Mouse (Mus musculus) G1E (cell line): Measurements from ENCODE around the gene Dusp11. TPM values are rescaled to one million over a fixed set of nuclear protein-coding genes. Genes with fewer than 3 reads are reported as not detected.
"Not testable (repeated sequence)": the region's sequence is repeated elsewhere in the genome, so short reads cannot be mapped to it uniquely, and the experiment has no call there.

Experiments used
- ATAC-seq: 2 replicates; pipeline ENCODE4 v1.8.0; 2016; ENCODE audit warnings: mild to moderate bottlenecking; ENCODE audit not compliant: insufficient number of reproducible peaks, poor library complexity, low FRiP score, severe bottlenecking; ENCODE audit errors: extremely low read depth
- DNase-seq: peaks from one replicate; pipeline ENCODE4 v3.0.0; 2012; ENCODE audit warnings: low spot score
- H3K27me3 ChIP-seq: 2 replicates; pipeline ENCODE4 v1.6.1; 2012; ENCODE audit warnings: mild to moderate bottlenecking, low read length, inconsistent platforms; ENCODE audit not compliant: insufficient read depth
- H3K36me3 ChIP-seq: replicated peaks from 2 replicates; pipeline ENCODE3; 2012; ENCODE audit warnings: mild to moderate bottlenecking, inconsistent platforms
- H3K4me1 ChIP-seq: 2 replicates; pipeline ENCODE4 v1.6.1; 2012; ENCODE audit warnings: low read depth, low read length, inconsistent platforms, mixed read lengths; ENCODE audit not compliant: insufficient read depth
- H3K4me3 ChIP-seq: 2 replicates; pipeline ENCODE4 v1.5.1; 2012; ENCODE audit warnings: low read depth, mild to moderate bottlenecking, inconsistent platforms, low read length, moderate library complexity, mixed read lengths
- H3K9me3 ChIP-seq: replicated peaks from 2 replicates; pipeline ENCODE4 v1.6.1; 2012; ENCODE audit warnings: inconsistent platforms
- CTCF ChIP-seq: IDR thresholded peaks from 2 replicates; pipeline ENCODE4 v1.5.1; 2012; ENCODE audit warnings: low read depth, low read length, inconsistent platforms, mixed read lengths
- GATA1 ChIP-seq: IDR thresholded peaks from 2 replicates; pipeline ENCODE4 v1.6.1; 2012; ENCODE audit warnings: borderline replicate concordance, low read length, inconsistent platforms, mixed read lengths
- GATA2 ChIP-seq: IDR thresholded peaks from 2 replicates; pipeline ENCODE4 v1.6.1; 2012; ENCODE audit warnings: low read depth, low read length, inconsistent platforms, borderline replicate concordance
- POLR2AphosphoS5 ChIP-seq: IDR thresholded peaks from 2 replicates; pipeline ENCODE4 v1.6.1; 2012; ENCODE audit warnings: low read depth, low read length, inconsistent platforms; ENCODE audit not compliant: insufficient replicate concordance
- TAL1 ChIP-seq: conservative IDR thresholded peaks from 2 replicates; pipeline ENCODE4 v1.6.1; 2012; ENCODE audit warnings: low read depth, low read length, inconsistent platforms, mixed read lengths
- polyA plus RNA-seq: library from polyadenylated mRNA; stranded (reverse); fragments of >175 nt; gene quantifications from 2 replicates; pipeline ENCODE4 v1.2.3, GENCODE M21; 2012
- total RNA-seq, 2 experiments: library from RNA; stranded (forward) in 1 of 2; stranded (reverse) in 1 of 2; fragments of 200-1000 nt in 1 of 2; fragments of >200 nt in 1 of 2; fragmentation: Nextera tagmentation in 1 of 2; gene quantifications; 2 replicates each; pipeline ENCODE4 v1.2.3; 2014 to 2017

Gene Dusp11
- total and polyA plus RNA-seq, 3 experiments = 59.6 to 254 (median 82.0) TPM

DNA sequence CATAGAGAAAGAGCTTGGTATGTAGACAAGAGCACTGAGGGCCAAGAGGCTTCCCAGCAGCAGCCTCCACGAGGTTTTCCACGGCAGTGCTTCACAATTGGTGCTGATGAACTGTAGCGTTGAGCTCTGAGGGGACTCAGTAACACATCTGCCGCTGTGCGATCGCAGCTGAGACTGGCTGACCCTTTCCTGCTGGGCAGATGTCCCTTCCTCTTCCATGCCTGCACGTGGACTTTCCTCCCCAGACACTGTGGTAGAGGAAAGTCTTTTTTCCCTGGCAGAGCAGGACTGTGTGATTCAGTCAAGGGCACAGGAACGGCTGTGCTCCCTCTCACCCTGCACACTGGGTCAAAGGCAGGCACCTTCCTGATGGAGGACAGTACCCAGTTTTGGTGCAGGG, 22.9 kb upstream of the Dusp11 start:
- Histone ChIP-seq H3K4me1 (no peaks in the 10 kb centered on the region), H3K9me3 (peaks cover 4% of the 10 kb centered on the region), H3K4me3 (no peak overlapping the region), H3K27me3 (peaks cover 20% of the 10 kb centered on the region), H3K36me3 (no peaks in the 10 kb centered on the region)
- DNase-seq = no peak
- TF ChIP-seq CTCF (no peak), GATA2 (no peak), TAL1 (no peak), POLR2AphosphoS5 (no peak), GATA1 (no peak)
- no peak for ATAC-seq

- peaks cover 15% of the 10 kb centered on the region for H3K9me3 ChIP-seq
- H3K4me1 ChIP-seq, DNase-seq, H3K36me3 ChIP-seq, ATAC-seq, H3K4me3 ChIP-seq: not testable (repeated sequence)
- peaks cover 16% of the 10 kb centered on the region for H3K27me3 ChIP-seq
Observed at GRCm38 (mm10) chr6:85978736-85979135, 17.3 kb upstream of the Dusp11 start.

DNA sequence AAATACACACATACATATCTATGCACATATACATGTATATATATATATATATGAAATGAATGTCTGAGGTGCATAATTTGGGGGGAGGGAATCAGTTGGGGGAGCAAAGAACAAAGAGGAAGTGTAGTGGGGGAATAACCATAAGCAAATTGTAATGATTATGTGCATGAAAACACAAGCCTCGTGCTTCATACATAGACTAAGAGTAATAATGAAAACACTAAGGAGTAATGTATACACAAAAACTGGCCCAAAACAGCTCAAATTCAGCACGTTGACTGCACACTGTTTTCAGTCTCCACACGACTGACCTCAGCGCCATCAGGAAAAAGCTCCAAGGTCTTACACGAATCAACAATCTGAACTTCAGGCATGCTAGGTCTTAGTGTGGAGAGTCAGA, 14.8 kb upstream of the Dusp11 start:
- Histone ChIP-seq H3K9me3 (peaks cover 15% of the 10 kb centered on the region), H3K36me3 (no peaks in the 10 kb centered on the region), H3K4me3 (no peak overlapping the region), H3K27me3 (peaks cover 29% of the 10 kb centered on the region), H3K4me1 (no peaks in the 10 kb centered on the region)
- TF ChIP-seq POLR2AphosphoS5 (no peak), TAL1 (no peak), CTCF (no peak)
- ATAC-seq (no peak), DNase-seq (no peak)

DNA sequence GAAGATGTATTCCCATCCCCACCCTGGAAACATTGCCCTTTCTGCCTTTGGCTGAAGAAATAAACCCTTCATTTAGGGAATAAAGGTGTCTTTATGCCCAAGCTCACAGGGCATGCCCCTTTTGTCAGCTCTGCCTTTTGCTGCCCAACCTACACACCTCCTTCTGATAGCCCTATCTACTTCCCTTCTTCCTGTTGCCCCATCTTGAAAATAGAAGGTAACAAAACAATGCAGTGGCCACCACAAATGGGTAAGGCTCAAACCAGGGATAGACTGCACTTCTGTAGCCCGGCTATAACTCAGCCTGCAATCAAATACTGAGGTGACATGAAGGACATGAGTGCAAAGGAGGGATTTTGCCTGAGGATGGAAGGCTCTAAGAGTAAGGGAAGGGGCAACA, 14.3 kb upstream of the Dusp11 start:
- Histone ChIP-seq H3K36me3 (no peaks in the 10 kb centered on the region), H3K27me3 (peaks cover 33% of the 10 kb centered on the region), H3K4me3 (no peak overlapping the region), H3K9me3 (peaks cover 15% of the 10 kb centered on the region), H3K4me1 (no peaks in the 10 kb centered on the region)
- no peak for DNase-seq
- TF ChIP-seq POLR2AphosphoS5 (no peak), GATA1 (no peak), TAL1 (no peak), GATA2 (no peak), CTCF (no peak)
- no peak for ATAC-seq

DNA sequence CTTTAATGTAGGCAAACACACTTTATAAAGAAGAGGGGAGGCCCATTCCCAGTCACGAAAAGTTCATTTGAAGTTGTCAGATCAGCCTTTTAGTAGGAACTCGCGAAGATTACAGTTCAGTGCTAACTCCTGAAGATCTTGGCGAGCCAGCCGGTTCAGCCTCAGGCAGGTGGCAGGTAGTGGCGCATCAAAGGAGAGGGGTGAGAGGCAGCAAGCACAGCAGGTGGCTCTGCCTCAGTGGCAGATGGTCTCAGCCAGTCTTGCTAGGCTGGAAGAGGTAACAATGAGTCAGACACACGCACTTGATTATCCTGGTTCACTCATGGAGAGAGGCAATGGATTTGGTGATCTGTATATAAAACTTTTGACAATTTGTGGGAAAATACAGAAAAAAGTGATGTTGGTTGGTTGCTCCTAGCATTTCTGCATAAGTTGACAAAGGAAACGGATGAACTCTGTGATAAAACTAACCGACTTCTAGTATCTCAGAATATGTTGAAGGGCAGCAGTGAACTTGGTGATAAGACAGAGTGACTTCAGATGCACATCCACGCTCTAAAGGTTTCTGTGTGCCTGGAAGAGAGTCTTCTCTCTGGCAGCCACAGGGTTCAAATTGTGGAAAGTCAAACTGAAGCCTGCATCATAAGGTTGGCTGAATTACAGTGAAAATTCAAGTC, 13.6 kb upstream of the Dusp11 start:
- Histone ChIP-seq H3K4me3 (no peak overlapping the region), H3K9me3 (peaks cover 15% of the 10 kb centered on the region), H3K4me1 (no peaks in the 10 kb centered on the region), H3K36me3 (no peaks in the 10 kb centered on the region), H3K27me3 (peaks cover 38% of the 10 kb centered on the region)
- DNase-seq = no peak
- ATAC-seq = no peak
- TF ChIP-seq CTCF (no peak), GATA1 (no peak), TAL1 (no peak), GATA2 (no peak), POLR2AphosphoS5 (no peak)

- TF ChIP-seq GATA1 (no peak), TAL1 (no peak), GATA2 (no peak), CTCF (no peak), POLR2AphosphoS5 (no peak)
- Histone ChIP-seq H3K9me3 (peaks cover 3% of the 10 kb centered on the region), H3K27me3 (peaks cover 45% of the 10 kb centered on the region), H3K4me3 (no peak overlapping the region), H3K4me1 (no peaks in the 10 kb centered on the region), H3K36me3 (no peaks in the 10 kb centered on the region)
- ATAC-seq (no peak), DNase-seq (no peak)
Observed at GRCm38 (mm10) chr6:85973336-85973735, 11.9 kb upstream of the Dusp11 start.

GRCm38 (mm10) chr6:85972699-85973098, 11.2 kb upstream of the Dusp11 start:
- Histone ChIP-seq H3K27me3 (peaks cover 45% of the 10 kb centered on the region), H3K36me3 (no peaks in the 10 kb centered on the region), H3K4me3 (no peak overlapping the region), H3K4me1 (no peaks in the 10 kb centered on the region), H3K9me3 (no peaks in the 10 kb centered on the region)
- no peak for ATAC-seq
- TF ChIP-seq GATA1 (no peak), CTCF (no peak), POLR2AphosphoS5 (no peak), GATA2 (no peak), TAL1 (no peak)
- DNase-seq = no peak
